Mouse (Mus musculus): ENCODE measurements around the gene Fes. TPM values are rescaled to one million over a fixed set of nuclear protein-coding genes. Genes with fewer than 3 reads are reported as not detected.
"Not testable (repeated sequence)": the region's sequence is repeated elsewhere in the genome, so short reads cannot be mapped to it uniquely, and the experiment has no call there.

Gene Fes
- total RNA-seq, 2 experiments from 2014 or later = 5.5 to 7.8 TPM

GRCm38 (mm10) chr7:80404101-80404894 is 16.6 kb upstream of the Fes start:
- no peak for DNase-seq

GRCm38 (mm10) chr7:80403551-80403950 is 15.8 kb upstream of the Fes start:
- DNase-seq = peak in 1 of 2 experiments; percentile 41

- DNase-seq = peak in 1 of 2 experiments; percentile 40
Observed at GRCm38 (mm10) chr7:80402651-80403321, 15.0 kb upstream of the Fes start.

GRCm38 (mm10) chr7:80401860-80402641 is 14.3 kb upstream of the Fes start:
- DNase-seq = no peak

- DNase-seq = no peak
Observed at GRCm38 (mm10) chr7:80401041-80401859, 13.5 kb upstream of the Fes start.

GRCm38 (mm10) chr7:80400571-80400970 is 12.8 kb upstream of the Fes start:
- no peak for DNase-seq

- DNase-seq = peak in 1 of 2 experiments; percentile 26
Observed at GRCm38 (mm10) chr7:80400099-80400498, 12.4 kb upstream of the Fes start.

DNA sequence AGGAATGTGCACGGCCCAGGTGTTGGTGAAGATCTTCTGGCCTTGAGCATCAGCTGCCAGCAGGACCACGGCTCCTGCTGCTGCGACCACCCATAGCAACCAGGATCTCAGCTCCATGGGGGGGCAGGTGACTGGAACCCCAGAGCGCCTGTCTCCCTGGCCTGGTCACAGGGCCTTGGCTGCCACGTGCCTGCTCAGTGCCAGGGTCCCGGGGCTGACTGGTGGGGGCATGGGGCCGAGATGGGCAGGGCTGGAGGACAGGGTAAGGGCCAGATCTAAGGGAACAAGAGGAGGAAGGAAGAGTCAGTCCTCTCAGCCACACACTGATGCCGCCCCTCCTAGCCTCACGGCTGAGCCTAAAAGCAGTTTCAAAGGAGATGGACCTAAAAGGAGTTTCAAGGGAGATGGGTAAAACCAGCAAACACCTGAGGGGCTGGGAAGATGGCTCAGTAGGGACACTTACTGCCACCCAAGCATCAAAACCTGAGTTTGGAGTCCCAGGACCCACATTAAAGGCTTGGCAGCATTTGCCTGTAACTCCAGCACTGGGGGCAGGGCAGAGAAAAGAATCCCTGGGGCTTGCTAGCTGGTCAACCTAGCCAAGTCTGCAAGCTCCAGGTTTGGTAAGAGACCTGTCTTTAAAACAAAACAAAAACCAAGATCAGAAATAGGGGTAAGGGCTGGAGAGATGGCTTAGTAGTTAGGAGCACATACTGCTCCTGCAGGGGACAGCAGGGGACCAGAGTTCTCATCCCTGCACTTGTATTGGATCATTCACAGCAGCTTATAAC is 11.1 kb upstream of the Fes start:
- no peak for DNase-seq

- peak in 1 of 2 experiments; percentile 38 for DNase-seq
Observed at GRCm38 (mm10) chr7:80397986-80398385, 10.2 kb upstream of the Fes start.

- not testable (repeated sequence) for DNase-seq
Observed at GRCm38 (mm10) chr7:80396427-80396826, 8.7 kb upstream of the Fes start.

DNA sequence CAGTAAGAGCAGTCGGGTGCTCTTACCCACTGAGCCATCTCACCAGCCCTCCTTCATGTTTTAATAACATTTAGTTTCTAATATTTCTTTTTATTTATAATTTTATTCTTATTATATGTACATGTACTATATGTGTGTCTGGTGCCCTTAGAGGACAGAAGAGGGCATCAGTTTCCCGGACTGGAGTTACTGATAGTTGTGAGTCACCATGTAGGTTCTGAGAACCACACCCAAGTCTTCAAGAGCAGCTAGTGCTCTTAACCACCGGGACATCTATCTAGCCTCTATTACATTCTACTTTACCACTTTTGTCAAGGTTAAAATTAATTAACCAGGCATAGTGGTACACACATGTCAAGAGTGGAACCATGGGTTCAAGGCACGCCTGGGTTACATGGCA is 6.9 kb upstream of the Fes start:
- no peak for DNase-seq

DNA sequence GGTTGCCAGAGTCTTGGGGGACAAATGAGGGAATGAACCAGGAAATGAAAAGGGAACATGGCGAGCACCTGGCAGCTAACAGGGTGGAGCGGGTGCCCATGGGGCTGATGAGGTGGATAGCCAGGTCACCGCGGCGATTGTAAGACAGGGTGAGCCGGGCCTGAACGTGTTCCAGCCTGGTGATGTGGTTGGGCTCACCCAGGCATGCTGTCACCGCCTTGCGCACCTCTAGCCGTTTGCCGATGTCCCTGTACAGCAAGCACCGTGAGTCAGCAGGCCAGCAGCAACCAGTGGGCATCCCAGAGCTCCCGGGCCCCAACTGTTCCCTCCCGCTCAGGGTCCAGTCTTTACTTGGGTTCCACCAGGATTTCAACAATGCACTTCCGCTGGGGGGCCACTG is 4.4 kb upstream of the Fes start:
- DNase-seq = no peak

GRCm38 (mm10) chr7:80387033-80387632 is 613 bp downstream of the Fes start:
- no peak for DNase-seq

DNA sequence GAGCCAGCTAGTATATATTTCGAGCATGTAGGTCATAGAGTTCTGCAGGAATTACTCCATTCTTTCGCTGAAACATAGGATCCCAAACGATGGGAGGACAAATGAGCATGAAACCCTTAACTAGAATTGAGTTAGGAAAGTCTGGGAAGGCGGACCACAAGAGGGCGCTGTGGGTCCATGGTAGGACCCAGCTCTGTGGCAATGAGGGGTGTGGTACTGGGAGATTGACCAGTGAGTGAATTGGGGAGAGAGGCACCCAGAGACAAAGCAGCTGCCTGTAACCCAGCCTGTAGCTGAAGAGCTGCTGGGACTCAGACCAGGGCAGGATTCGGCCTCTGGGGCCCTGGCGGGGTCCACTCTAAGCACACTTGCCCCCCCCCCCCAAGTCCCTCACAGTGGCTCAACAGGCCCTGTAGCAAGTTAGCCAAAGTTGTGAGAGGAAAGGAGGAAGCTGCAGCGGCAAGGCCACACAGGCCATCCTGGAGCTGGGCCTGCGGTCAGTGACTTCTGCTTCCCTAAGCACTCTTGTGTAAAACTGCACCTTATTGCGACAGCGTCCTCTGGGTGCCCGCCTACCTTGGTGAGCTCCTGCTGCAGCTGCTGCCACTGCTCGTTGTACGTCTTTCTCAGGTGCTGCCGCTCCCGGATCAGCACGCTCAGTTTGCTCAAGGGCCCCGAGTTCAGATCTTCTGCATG is 1.4 kb downstream of the Fes start:
- DNase-seq = peak; percentile 84 to 85

- no peak for DNase-seq
Observed at GRCm38 (mm10) chr7:80382919-80383318, 4.8 kb downstream of the Fes start.

- no peak for DNase-seq
Observed at GRCm38 (mm10) chr7:80379531-80379930, 8.2 kb downstream of the Fes start.

DNA sequence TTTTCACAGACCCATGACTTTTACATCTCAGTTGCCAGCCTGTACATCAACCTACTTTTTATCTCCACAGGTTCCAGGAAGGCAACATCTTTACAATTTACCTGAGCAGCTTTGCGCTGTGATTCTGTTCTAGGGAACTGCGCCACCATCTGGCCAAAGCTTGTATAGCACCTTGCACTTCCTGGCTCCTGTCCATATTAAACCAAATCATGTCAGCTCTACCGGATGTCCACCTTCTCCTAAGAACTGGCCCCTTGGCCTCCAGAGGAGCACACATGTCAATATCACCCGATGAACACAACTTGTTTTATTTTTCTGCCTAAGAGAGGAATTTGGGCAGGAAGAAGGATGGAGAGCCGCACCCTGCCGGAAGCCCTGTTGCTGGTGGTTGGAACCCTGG is 10.3 kb downstream of the Fes start:
- no peak for DNase-seq

- no peak for DNase-seq
Observed at GRCm38 (mm10) chr7:80376192-80376591, 11.6 kb downstream of the Fes start.

GRCm38 (mm10) chr7:80375376-80376039 is 12.2 kb downstream of the Fes start:
- no peak for DNase-seq

GRCm38 (mm10) chr7:80374733-80375132 is 13.0 kb downstream of the Fes start:
- DNase-seq = no peak
